Mouse (Mus musculus) cerebellum, adult 18-20 months (tissue): ENCODE results near the gene Nup54.

Source experiments
- DNase-seq, 2 experiments: peaks; one replicate each; pipeline ENCODE4 v3.0.0; 2021

Nup54 gene

DNA sequence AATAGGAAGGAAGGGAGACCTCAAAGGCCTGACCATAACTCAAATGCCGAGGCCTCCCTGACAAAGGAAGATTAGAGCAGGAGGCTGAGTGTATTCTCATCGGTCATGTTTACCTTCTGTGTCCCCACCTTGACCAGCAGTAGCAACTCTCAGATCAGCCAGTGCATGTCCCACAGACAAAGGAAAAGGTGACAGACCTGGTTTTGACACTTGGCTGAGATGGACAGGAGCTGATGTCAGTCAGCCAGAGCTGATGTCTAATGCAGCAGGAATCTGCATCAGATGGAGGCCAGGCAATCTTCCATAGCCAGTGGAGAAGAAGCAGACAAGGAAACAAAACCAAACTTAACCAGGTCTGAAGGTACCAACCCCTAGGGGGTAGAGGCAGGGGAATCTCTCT, 62.4 kb downstream of the Nup54 start:
- DNase-seq, result no peak

DNA sequence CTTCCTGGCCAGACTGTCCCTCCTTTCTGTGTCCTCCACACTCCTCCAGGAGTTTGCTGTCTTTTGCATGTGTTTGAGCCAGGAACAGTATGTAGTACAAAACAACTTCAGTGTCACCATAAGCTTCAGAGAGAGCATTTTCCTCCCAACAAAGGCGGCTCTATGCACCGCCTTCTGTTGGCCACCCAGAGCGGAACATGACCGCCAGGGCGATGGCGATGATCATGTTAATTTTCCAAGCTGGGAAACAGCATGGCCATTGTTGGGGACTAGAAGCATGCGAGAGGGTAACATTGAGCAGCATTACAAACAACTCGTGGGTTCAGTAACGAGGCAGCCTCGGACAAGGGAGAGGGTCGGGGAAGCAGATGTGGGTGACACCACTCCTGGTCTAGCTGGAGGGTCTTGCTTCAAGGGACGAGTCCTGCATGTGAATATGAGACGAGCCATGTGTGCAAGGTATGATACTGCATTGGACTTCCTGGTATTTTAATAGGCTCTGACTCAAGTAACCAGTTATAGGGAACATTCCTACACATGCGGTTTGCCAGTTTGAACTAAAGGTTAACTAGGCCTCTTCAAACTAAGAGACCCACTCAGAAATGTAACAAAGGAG, 63.5 kb downstream of the Nup54 start:
- no peak for DNase-seq

DNA sequence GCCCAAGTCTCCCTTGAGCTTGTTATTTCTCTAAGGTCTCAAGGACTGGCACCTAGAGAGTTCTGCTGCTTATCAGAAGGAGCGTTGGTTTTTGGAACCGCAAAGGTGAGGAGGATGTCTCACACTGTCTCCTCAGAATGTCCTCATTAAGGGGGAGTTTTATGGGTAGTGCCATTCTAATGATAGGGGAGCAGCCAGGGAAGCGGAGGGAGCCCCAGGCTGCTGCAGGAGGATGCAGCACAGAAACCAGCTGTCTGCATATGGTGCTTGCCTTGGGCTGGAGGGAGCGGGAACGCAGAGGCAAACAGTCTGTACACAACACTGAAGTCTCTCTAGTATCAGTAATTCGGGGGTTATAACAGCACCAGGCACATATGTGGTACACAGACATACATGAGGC, 64.1 kb downstream of the Nup54 start:
- DNase-seq, result no peak

DNA sequence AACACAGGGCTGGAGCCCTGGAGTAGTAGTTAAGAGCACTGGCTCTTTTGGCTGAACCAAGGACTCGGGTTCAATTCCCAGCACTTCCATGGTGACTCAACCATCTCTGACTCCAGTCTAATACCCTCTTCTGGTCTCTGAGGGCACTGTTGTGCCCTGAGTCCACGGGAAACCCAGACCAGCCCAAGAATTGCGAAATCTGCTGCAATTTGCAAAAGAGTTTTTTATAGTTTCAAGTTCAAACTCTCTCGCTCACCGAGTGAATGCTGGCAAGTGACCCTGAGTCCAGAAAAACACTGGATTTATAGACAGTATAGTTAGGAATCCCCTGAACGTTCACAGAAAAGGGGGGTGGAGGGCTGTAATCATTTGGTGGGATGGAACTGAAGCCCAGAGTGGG, 64.6 kb downstream of the Nup54 start:
- DNase-seq, result no peak

DNA sequence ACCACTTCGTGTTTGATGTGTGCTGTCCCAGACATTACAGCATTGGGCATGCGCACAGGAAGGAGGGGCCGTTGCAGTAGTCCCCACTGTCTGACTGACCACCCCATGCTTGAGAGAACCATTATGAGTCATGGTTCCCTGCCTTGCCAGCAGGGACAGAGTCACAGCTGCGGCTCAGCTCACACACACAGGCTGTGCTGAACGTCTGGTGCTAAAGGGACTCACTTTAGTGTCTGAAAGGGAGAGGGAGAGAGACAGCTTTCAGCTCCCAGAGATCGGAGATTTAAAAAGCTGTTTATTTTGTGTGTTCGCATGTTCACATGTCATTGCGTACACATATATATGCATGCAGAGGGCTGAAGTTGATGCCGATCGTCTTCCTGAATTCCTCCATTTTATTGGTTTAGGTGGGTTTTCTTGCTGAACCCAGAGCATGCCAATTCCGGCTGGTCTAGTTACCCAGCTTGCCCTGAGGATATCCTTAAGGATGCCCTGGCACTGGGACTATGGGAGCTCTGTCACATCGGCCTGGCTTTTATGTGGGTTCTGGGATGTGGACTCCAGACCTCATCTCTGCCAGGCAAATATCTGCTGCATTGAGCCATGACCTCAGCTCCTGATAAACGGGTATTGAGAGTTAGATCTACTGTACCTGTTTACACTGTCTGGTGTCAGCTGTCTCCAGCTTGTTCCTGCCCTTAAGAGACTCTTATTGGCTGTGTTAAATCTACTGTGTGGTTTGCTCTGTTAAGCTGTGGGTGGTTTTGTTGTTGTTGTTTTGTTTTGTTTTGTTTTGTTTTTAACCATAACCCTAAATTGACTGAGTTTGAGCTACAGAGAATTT, 65.6 kb downstream of the Nup54 start:
- DNase-seq, result peak; percentile 71 to 77

DNA sequence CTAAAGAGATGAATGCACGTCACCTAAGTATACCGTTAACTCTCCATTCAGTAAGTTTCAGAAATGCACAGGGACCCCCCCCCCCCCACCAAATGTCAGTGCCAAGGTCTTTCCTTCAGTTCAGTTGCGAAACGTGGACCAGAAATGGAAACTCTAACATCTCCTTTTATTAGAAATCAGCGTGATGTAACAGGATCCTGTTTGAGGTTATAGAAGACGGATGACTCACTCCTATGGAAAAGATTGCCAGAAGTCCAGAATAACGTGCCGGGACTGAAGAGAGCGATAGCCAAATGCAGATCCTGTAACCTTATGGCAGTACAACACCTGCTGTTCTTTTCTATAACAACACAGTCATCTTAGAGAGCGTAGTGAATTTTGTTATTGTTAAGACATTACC, 66.6 kb downstream of the Nup54 start:
- peak; percentile 58 to 69 for DNase-seq

DNA sequence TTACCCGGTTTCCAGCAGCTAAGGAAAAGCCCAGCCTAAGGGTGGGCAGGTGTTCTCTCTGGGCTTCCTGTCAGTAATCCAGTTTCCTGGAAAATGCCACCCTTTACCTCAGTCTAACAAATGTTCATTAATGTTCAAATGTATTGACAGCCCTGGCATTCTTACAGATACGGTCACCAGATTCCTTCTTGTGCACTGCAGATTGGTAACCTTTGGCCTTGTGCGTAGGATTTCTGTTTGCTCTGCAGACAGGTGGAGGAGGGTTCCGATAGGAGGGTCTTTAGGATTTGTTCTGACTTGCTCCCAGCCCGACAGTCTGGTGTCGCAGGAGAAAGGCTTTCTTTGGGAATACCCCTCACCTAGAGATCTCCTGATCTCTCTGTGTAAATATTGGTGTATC, 68.5 kb downstream of the Nup54 start:
- DNase-seq, result no peak
